Mouse (Mus musculus) mature B cell (primary cell): Measurements from ENCODE around the gene Daxx.
"Not testable (repeated sequence)": the region's sequence is repeated elsewhere in the genome, so short reads cannot be mapped to it uniquely, and the experiment has no call there.

ENCODE experiments used
- in situ Hi-C: fragments of 300-500 bp; cut with MboI; formaldehyde crosslinking; loops from 2 replicates; pipeline ENCODE4 v1.14.3; 2019

Daxx gene

DNA sequence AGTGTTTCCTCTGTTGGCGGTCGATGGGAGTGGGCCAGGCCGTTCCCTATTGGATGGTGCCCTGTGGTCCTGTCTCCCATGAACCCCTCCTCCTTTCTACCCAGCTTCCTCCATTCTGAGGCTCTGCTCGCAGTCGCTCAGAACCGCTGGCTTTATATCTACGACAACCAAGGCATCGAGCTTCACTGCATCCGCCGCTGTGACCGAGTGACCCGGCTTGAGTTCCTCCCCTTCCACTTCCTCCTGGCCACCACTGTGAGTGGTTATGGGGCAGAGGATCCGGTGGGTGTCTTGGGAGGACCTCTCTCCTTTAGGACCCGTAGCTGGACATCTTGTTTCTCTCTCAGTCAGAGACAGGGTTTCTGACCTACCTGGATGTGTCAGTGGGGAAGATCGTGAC is 34.2 kb downstream of the Daxx start:
- in situ Hi-C loops, result no loop called here

- in situ Hi-C loops, result no loop called here
Measured at GRCm38 (mm10) chr17:33947430-33948089, 38.3 kb downstream of the Daxx start.

- in situ Hi-C loops, result no loop called here
Measured at GRCm38 (mm10) chr17:33948090-33948904, 39.1 kb downstream of the Daxx start.

- in situ Hi-C loops, result no loop called here
Measured at GRCm38 (mm10) chr17:33948905-33949537, 39.8 kb downstream of the Daxx start.

DNA sequence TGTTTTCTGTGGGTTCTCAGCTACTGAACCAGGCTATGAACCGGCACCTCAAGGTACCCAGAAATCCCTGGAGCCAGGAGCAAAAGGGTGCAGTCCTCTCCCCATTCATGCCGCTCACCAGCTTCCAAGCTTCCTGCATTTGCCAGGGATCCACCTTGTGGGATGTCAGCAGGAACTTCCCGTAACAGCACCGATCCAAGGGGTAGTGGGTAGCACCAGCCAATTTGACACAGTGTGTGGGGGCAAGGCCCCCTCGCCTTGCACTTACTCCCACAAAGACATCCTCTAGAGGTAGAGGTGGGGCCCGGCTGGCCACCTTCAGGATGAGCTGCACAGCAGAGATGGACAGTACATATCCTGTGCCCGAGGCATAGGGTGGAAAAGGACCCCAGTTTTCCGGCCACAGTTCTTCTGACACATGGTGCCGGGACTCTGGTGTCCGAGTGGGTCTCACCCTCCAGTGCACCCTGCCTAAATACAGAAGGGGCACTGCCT is 41.0 kb downstream of the Daxx start:
- in situ Hi-C loops, result no loop called here

- in situ Hi-C loops, result no loop called here
Measured at GRCm38 (mm10) chr17:33951021-33951946, 42.1 kb downstream of the Daxx start, which contains the start of gene B3galt4. Gene B3galt4, minus strand, starts transcription at chr17:33951488.

- in situ Hi-C loops, result not testable (repeated sequence)
Measured at GRCm38 (mm10) chr17:33952015-33952414, 42.8 kb downstream of the Daxx start.

- in situ Hi-C loops, result no loop called here
Measured at GRCm38 (mm10) chr17:33952879-33953278, 43.7 kb downstream of the Daxx start.

GRCm38 (mm10) chr17:33953310-33953709 is 44.1 kb downstream of the Daxx start:
- in situ Hi-C loops, result no loop called here

DNA sequence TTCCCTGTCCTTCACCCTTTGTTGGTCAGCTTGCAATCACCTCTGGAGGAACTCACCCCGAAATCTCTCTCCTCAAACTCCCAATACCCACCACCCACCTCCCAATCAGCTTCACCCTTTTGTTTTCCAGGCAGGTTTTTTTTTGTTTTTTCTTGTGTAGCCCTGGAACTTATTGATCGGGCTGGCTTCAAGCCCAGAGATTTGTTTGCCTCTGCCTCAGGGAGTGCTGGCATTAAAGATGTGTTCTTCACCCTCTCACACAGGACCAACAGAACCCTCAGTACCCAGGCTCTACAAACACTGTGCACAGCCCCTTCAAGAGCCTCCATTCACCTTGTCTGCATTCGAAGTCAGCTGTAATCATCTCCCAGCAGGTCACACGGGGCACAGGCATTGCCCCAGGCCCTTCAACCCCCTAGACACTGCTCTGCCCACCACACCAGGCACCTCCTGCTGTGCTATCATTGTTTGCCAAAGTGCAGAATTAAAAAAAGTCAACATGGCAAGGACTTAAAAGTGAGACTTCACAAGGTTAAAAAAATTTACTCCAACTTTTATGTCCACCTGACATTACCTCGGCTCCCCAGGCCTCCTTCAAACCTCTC is 44.8 kb downstream of the Daxx start:
- in situ Hi-C loops, result no loop called here

DNA sequence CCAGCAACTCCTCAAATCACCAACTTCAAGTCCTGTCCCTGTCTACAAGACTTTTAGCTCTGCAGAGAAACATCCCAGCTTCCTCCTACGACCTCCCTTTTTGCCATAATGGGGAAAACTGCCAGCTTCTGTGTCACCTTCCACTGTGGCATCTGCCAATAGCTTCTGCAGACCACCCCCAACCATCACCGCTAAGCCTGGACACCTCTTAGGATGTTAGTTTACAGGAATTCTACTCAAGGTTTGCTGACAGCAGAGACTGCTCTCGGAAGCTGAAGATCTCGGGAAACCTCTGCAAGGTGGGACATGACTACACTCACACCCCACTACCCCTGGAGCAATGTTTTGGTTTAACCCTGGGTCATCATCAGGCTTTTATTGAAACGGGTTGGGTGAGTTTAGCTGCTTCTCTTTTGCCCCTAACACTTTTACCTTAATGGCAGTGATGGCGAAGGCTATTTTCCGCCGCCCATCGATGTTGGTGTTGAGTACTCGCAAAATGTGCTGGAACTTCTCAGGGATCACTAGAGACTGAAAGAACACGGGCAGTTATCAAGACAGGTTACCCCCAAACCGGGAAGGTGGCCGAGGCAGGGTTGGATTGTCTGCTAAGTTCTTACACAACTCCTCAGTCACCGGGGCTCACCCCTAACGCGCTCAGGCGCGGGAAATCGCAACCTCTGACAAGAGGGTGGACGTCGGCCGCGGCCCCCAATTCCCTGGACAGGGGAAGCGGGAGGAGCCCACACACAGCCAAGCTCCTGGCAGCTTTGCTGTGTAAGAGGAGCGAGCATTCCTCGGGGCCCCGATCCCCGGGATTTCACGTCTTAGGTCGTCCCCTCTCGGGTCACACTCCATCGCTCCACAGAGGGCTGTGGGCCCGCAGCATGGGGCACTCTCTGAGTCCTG is 45.7 kb downstream of the Daxx start:
- in situ Hi-C loops, result no loop called here

DNA sequence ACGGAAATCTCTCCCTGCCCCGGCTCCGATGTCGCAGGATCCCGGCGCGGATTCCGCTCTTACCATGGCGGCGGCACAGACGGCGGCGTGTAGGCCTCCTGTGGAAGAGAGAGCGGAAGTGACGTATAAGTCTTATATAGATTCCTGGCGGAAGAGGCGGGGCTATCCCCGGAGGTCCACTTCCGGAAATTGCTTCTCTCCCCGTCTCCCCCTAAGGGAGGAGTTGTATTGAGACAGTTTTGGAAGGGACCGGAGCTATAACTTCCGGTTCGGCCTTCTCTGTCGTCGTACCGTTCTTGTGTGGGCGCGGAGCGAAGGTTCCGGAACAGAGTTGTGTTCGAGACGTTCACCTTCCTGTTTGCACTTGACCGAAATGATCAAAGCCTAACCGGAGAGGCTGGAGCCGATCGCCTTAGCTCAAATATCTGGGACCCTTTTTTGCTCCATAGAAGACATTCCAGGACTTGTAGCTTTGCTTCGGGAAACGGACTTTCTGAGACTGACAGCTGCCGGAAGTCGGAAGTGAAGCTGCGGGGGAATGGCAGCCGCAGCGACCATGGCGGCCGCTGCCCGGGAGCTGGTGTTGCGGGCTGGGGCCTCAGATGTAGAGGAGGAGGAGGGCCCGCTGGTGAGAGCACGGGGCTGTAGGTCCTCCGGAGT is 46.5 kb downstream of the Daxx start, which contains the start of the genes Vps52 and Rps18:
Gene Vps52 (plus strand): TSS at position 258 of the 660 bp plus-strand sequence.
Gene Rps18 (minus strand): TSS at position 447 of the 660 bp plus-strand sequence.
- in situ Hi-C loops, result no loop called here

GRCm38 (mm10) chr17:33956336-33956735 is 47.1 kb downstream of the Daxx start:
- in situ Hi-C loops, result no loop called here

- in situ Hi-C loops, result no loop called here
Measured at GRCm38 (mm10) chr17:33957493-33957892, 48.3 kb downstream of the Daxx start.

- in situ Hi-C loops, result no loop called here
Measured at GRCm38 (mm10) chr17:33958451-33958850, 49.2 kb downstream of the Daxx start.

DNA sequence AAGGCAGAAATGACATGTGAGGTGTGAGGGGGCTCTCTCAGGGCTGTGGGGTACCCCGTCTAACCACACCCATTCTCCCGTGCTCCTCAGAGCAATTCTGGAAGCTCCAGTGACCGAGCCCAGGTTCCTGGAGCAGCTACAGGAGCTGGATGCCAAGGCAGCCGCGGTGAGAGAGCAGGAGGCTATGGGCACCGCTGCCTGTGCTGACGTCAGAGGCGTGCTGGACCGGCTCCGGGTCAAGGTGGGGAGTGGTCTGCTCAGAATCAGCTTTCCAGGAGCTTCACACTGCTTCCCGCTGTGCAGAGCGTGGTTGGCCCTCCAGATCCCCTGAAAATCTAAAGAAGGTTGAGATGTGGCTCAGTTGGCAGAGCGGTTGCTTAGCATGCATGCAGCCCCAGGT is 49.9 kb downstream of the Daxx start:
- in situ Hi-C loops, result no loop called here

DNA sequence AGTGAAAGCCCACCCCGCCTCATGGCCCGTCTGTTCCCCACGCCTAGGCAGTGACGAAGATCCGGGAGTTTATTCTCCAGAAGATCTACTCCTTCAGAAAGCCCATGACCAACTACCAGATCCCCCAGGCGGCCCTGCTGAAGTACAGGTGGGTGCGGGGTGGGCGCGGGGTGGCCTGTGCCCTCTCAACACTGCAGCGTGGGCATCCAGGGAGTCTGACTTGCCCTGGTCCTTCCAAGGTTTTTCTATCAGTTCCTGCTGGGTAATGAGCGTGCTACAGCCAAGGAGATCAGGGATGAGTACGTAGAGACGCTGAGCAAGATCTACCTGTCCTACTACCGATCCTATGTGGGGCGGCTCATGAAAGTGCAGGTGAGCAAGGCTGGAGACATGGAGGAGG is 50.7 kb downstream of the Daxx start:
- in situ Hi-C loops, result no loop called here

- in situ Hi-C loops, result no loop called here
Measured at GRCm38 (mm10) chr17:33962876-33963275, 53.7 kb downstream of the Daxx start.
